Mouse (Mus musculus): ENCODE measurements around the gene Me3.

DNA sequence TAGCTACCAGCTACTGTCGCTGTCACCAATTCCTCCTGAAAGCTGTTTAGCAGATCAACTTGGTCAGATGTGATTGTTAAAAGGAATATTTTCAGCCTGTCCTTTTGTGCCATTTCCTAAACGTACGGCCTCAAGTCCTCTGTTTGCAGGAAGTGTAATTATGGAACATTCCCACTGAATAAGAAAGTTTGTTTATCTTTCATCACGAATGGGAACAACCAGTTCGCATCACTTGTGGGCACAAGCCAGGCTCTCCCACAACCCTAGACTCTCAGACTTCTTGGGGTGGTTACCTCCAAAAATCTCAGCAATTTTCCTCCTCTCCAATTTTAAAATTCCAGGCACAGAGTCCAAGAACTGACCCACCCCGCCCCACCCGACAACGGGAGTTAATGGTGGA is 207.5 kb downstream of the Me3 start:
- TF ChIP-seq CTCF (IDR thresholded peaks at IDR 0.05; ENCODE audit: low read depth) = no peak
- TF ChIP-seq EP300 (IDR thresholded peaks at IDR 0.05; ENCODE audit: low read depth) = no peak

Data from heart, postnatal 0 days (tissue).